Mouse (Mus musculus): ENCODE results near the gene Lcn5. TPM values are rescaled to one million over a fixed set of nuclear protein-coding genes. Genes with fewer than 3 reads are reported as not detected.

Lcn5 gene
- polyA plus RNA-seq, 1 experiment, result not detected

GRCm38 (mm10) chr2:25628738-25629137 is 29.0 kb upstream of the Lcn5 start:
- no peaks in the 10 kb centered on the region for H3K79me2 ChIP-seq (ENCODE audit: control insufficient read depth, insufficient read depth)
- H3K36me3 ChIP-seq (ENCODE audit: control insufficient read depth, insufficient read depth), result no peaks in the 10 kb centered on the region
- H3K4me2 ChIP-seq (ENCODE audit: low read depth), result no peak overlapping the region
- H3ac ChIP-seq (ENCODE audit: control insufficient read depth, insufficient read length), result no peak overlapping the region
- H3K4me3 ChIP-seq, result no peak overlapping the region
- TF ChIP-seq SRF (IDR thresholded peaks at IDR 0.05; ENCODE audit: control insufficient read depth, insufficient read length, low read depth), result no peak
- no peak for TF ChIP-seq USF1 (IDR thresholded peaks at IDR 0.05; ENCODE audit: low read depth)
- TF ChIP-seq MYOG (IDR thresholded peaks at IDR 0.05; ENCODE audit: control insufficient read depth in 1 of 3, insufficient read depth in 1 of 3, insufficient read length in 2 of 3, low read depth in 2 of 3), result no peak
- no peak for TF ChIP-seq TCF12 (IDR thresholded peaks at IDR 0.05; ENCODE audit: insufficient read depth, poor library complexity, severe bottlenecking)
- TF ChIP-seq POLR2A (IDR thresholded peaks at IDR 0.05; ENCODE audit: insufficient read length, low read depth), result no peak
- TF ChIP-seq MAX (IDR thresholded peaks at IDR 0.05; ENCODE audit: low read depth), result no peak
- TF ChIP-seq POLR2AphosphoS2 (IDR thresholded peaks at IDR 0.05; ENCODE audit: insufficient read length, low read depth), result no peak
- no peak for TF ChIP-seq MYOD1 (IDR thresholded peaks at IDR 0.05; ENCODE audit: control insufficient read depth in 1 of 3, insufficient read length in 2 of 3, low read depth in 2 of 3)
- TF ChIP-seq REST (IDR thresholded peaks at IDR 0.05; ENCODE audit: insufficient read depth, insufficient read length), result no peak
- no peak for TF ChIP-seq E2F4 (IDR thresholded peaks at IDR 0.05; ENCODE audit: insufficient read depth)
- TF ChIP-seq TCF3 (IDR thresholded peaks at IDR 0.05; ENCODE audit: insufficient read length, low read depth), result no peak
- no peak for TF ChIP-seq CEBPB (IDR thresholded peaks at IDR 0.05; ENCODE audit: insufficient read depth, poor library complexity, severe bottlenecking)
- peaks cover 41% of the 10 kb centered on the region for H3K27me3 ChIP-seq (ENCODE audit: control insufficient read depth, insufficient read depth, insufficient read length)

DNA sequence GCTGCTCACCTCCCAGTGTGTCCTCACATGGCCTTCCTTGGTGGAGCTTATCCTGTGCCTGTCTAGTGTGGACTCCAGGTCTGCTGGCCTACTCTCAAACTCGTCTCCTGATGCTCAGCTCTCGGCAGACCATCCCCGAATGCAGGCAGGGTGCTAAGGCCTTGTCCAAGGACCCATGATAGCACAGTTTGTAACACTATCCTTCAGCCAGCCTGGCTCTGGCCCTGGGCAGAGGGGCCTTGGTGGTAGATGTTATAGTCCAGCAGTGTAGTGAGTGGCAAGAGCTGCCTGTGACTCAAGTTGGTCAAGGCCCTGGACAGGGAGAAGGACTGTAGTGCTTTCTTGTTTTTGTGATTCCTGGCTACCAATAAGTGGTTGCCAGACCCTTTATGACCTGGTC is 24.1 kb upstream of the Lcn5 start:
- Histone ChIP-seq H3K36me3 (ENCODE audit: control insufficient read depth, insufficient read depth) (no peaks in the 10 kb centered on the region), H3K4me2 (ENCODE audit: low read depth) (no peak overlapping the region), H3K79me2 (ENCODE audit: control insufficient read depth, insufficient read depth) (no peaks in the 10 kb centered on the region), H3ac (ENCODE audit: control insufficient read depth, insufficient read length) (no peak overlapping the region), H3K4me3 (no peak overlapping the region), H3K27me3 (ENCODE audit: control insufficient read depth, insufficient read depth, insufficient read length) (peaks cover 7% of the 10 kb centered on the region)
- TF ChIP-seq E2F4 (IDR thresholded peaks at IDR 0.05; ENCODE audit: insufficient read depth) (no peak), MYOD1 (IDR thresholded peaks at IDR 0.05; ENCODE audit: control insufficient read depth in 1 of 3, insufficient read length in 2 of 3, low read depth in 2 of 3) (no peak), SRF (IDR thresholded peaks at IDR 0.05; ENCODE audit: control insufficient read depth, insufficient read length, low read depth) (no peak), USF1 (IDR thresholded peaks at IDR 0.05; ENCODE audit: low read depth) (no peak), POLR2A (IDR thresholded peaks at IDR 0.05; ENCODE audit: insufficient read length, low read depth) (no peak), TCF12 (IDR thresholded peaks at IDR 0.05; ENCODE audit: insufficient read depth, poor library complexity, severe bottlenecking) (no peak), TCF3 (IDR thresholded peaks at IDR 0.05; ENCODE audit: insufficient read length, low read depth) (no peak), REST (IDR thresholded peaks at IDR 0.05; ENCODE audit: insufficient read depth, insufficient read length) (no peak), POLR2AphosphoS2 (IDR thresholded peaks at IDR 0.05; ENCODE audit: insufficient read length, low read depth) (no peak), MYOG (IDR thresholded peaks at IDR 0.05; ENCODE audit: control insufficient read depth in 1 of 3, insufficient read depth in 1 of 3, insufficient read length in 2 of 3, low read depth in 2 of 3) (no peak)

GRCm38 (mm10) chr2:25634046-25634445 is 23.7 kb upstream of the Lcn5 start:
- Histone ChIP-seq H3K4me2 (ENCODE audit: low read depth) (no peak overlapping the region), H3ac (ENCODE audit: control insufficient read depth, insufficient read length) (no peak overlapping the region), H3K27me3 (ENCODE audit: control insufficient read depth, insufficient read depth, insufficient read length) (peaks cover 5% of the 10 kb centered on the region), H3K4me3 (no peak overlapping the region), H3K79me2 (ENCODE audit: control insufficient read depth, insufficient read depth) (no peaks in the 10 kb centered on the region), H3K36me3 (ENCODE audit: control insufficient read depth, insufficient read depth) (no peaks in the 10 kb centered on the region)
- TF ChIP-seq CEBPB (IDR thresholded peaks at IDR 0.05; ENCODE audit: insufficient read depth, poor library complexity, severe bottlenecking) (no peak), USF1 (IDR thresholded peaks at IDR 0.05; ENCODE audit: low read depth) (no peak)

- no peak overlapping the region for H3K4me2 ChIP-seq (ENCODE audit: low read depth)
- H3ac ChIP-seq (ENCODE audit: control insufficient read depth, insufficient read length), result no peak overlapping the region
- no peak overlapping the region for H3K4me3 ChIP-seq
- TF ChIP-seq REST (IDR thresholded peaks at IDR 0.05; ENCODE audit: insufficient read depth, insufficient read length), result no peak
- TF ChIP-seq CEBPB (IDR thresholded peaks at IDR 0.05; ENCODE audit: insufficient read depth, poor library complexity, severe bottlenecking), result no peak
- no peak for TF ChIP-seq E2F4 (IDR thresholded peaks at IDR 0.05; ENCODE audit: insufficient read depth)
- TF ChIP-seq TCF12 (IDR thresholded peaks at IDR 0.05; ENCODE audit: insufficient read depth, poor library complexity, severe bottlenecking), result no peak
- no peak for TF ChIP-seq USF1 (IDR thresholded peaks at IDR 0.05; ENCODE audit: low read depth)
- no peak for TF ChIP-seq MYOD1 (IDR thresholded peaks at IDR 0.05; ENCODE audit: control insufficient read depth in 1 of 3, insufficient read length in 2 of 3, low read depth in 2 of 3)
- TF ChIP-seq POLR2A (IDR thresholded peaks at IDR 0.05; ENCODE audit: insufficient read length, low read depth), result no peak
- no peak for TF ChIP-seq TCF3 (IDR thresholded peaks at IDR 0.05; ENCODE audit: insufficient read length, low read depth)
- TF ChIP-seq MYOG (IDR thresholded peaks at IDR 0.05; ENCODE audit: control insufficient read depth in 1 of 3, insufficient read depth in 1 of 3, insufficient read length in 2 of 3, low read depth in 2 of 3), result no peak
- TF ChIP-seq SRF (IDR thresholded peaks at IDR 0.05; ENCODE audit: control insufficient read depth, insufficient read length, low read depth), result no peak
- no peak for TF ChIP-seq MAX (IDR thresholded peaks at IDR 0.05; ENCODE audit: low read depth)
- TF ChIP-seq POLR2AphosphoS2 (IDR thresholded peaks at IDR 0.05; ENCODE audit: insufficient read length, low read depth), result no peak
- H3K79me2 ChIP-seq (ENCODE audit: control insufficient read depth, insufficient read depth), result no peaks in the 10 kb centered on the region
- H3K36me3 ChIP-seq (ENCODE audit: control insufficient read depth, insufficient read depth), result no peaks in the 10 kb centered on the region
- H3K27me3 ChIP-seq (ENCODE audit: control insufficient read depth, insufficient read depth, insufficient read length), result peaks cover 41% of the 10 kb centered on the region
Measured at GRCm38 (mm10) chr2:25639890-25640289, 17.9 kb upstream of the Lcn5 start.

GRCm38 (mm10) chr2:25652902-25653301 is 4.8 kb upstream of the Lcn5 start, which contains the start of gene Lcn8:
TSS of gene Lcn8 (plus strand) at chr2:25653120.
- TF ChIP-seq POLR2A (IDR thresholded peaks at IDR 0.05; ENCODE audit: insufficient read length, low read depth) (no peak), POLR2AphosphoS2 (IDR thresholded peaks at IDR 0.05; ENCODE audit: insufficient read length, low read depth) (no peak), MAX (IDR thresholded peaks at IDR 0.05; ENCODE audit: low read depth) (no peak)
- H3K27me3 ChIP-seq (ENCODE audit: control insufficient read depth, insufficient read depth, insufficient read length), result peaks cover 52% of the 10 kb centered on the region
- H3K79me2 ChIP-seq (ENCODE audit: control insufficient read depth, insufficient read depth), result no peaks in the 10 kb centered on the region

More at GRCm38 (mm10) chr2:25652902-25653301, 4.8 kb upstream of the Lcn5 start, which contains the start of gene Lcn8:
- no peak within 1 kb of the TSS for H3K4me3 ChIP-seq
- no peak within 1 kb of the TSS for H3K4me2 ChIP-seq (ENCODE audit: low read depth)
- H3ac ChIP-seq (ENCODE audit: control insufficient read depth, insufficient read length), result no peak within 1 kb of the TSS
- no peaks in the 10 kb centered on the region for H3K36me3 ChIP-seq (ENCODE audit: control insufficient read depth, insufficient read depth)

Measured in myocyte (in vitro differentiated cells).